Mouse (Mus musculus) ZHBTc4 (cell line): ENCODE data around the gene Prss3.
"Not testable (repeated sequence)": the region's sequence is repeated elsewhere in the genome, so short reads cannot be mapped to it uniquely, and the experiment has no call there.

Source experiments
- DNase-seq: peaks from one replicate; pipeline ENCODE4 v3.0.0-alpha.2; 2011; ENCODE audit warnings: low read depth, low spot score

Gene Prss3

DNA sequence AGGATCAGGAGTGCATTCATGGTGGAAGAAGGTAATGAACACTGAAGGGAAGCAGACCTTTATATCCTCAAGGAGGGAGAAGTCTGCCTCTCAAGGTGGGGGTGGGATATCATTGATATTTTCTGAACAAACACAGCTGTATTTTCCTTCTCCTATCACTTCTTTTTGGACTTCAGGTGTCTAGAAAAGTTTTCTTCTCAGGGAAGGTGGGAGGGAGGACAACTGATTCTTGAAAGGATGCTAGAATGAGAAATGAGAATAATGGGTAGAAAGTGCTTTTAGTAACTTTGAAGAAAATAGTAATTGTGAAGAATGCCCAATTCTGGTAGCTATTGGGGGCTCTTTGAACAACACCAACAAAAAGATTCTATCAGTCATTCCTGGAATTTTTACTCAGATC lies at the start of gene Prss3:
Prss3 (minus strand) TSS at position 101 of the 400 bp plus-strand sequence.
- not testable (repeated sequence) for DNase-seq

- not testable (repeated sequence) for DNase-seq
Measured at GRCm38 (mm10) chr6:41392056-41392455, 14.6 kb upstream of the Prss3 start, which contains the start of gene Gm5771. TSS of gene Gm5771 (plus strand) at chr6:41392356.

- DNase-seq: not testable (repeated sequence)
Measured at GRCm38 (mm10) chr6:41391640-41392039, 14.2 kb upstream of the Prss3 start.

GRCm38 (mm10) chr6:41386781-41387180 lies 9.3 kb upstream of the Prss3 start:
- DNase-seq: no peak

DNA sequence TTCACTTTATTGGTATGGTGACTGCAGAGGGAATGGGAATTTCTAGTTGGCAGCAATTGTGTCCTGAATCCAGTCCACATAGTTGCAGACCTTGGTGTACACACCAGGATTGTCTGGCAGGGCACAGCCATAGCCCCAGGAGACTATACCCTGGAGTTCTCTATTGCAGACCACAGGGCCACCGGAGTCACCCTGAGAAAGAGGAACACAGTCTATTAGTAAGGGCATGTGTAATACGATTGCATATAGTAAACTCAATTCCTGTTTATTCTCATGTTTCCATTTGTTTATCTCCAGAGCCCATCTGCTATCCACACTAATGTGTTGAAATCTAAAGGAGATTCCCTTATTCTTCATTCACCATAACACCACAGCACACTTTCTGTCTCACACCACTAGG lies 3.7 kb downstream of the Prss3 start:
- not testable (repeated sequence) for DNase-seq

DNA sequence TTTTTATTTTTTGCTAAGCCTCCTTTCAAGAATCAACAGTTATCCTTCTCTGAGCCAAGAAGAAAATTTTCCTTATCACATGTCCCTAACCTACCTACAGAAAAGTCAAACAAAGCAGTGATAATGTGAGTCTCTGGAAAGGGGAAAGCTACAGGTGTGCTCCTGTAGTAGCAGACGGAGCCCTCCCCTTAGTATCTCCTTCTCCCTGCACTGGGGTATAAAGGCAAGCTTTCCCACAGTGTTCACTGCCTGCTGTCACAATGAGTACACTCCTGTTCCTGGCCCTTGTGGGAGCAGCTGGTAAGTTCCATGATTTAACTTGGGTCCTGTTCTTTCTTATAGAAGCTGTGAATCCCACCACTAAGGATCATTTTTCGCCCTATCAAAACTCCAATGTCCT lies 23.5 kb downstream of the Prss3 start, which contains the start of gene Try10:
Try10 (plus strand) TSS at position 174 of the 400 bp plus-strand sequence.
- DNase-seq: no peak
